Mouse (Mus musculus): Measurements from ENCODE around the gene 9130213A22Rik.

9130213A22Rik gene

DNA sequence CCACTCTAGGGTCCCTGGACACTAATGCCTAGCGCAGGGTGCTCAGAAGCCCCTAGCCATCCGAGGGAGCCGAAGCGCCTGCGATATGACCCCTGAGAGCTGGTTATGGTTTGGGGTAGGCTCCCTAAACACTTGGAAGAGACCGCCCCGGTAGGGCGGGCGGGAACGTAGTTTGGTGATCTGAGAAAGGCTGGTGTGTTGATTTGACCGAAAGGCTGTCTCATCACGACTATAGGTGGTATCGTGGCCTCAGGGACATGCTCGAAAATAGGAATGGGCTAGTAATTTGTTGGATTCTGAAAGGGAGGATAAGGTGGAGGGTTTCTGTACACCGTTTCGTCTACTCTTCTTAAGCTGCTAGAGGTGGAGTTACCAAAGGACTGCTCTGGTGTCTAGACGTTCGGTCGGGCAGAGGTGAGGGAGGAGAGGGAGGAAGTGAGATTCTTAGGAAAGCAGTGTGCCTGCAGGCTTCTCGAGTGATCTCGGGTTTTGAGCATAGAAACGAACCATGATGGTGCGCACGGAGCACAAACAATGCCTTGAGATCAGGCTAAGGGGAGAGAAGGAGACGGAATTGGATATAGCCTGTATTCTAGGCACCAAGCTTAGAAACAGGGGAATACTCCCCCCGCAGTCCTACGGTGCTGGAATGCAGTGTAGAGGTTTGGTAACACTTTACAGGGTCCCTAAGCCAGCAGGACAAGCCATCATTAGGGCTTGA, 26.7 kb downstream of the 9130213A22Rik start:
- intact Hi-C loops (cut with DNase I): loop anchor here (10.0 kb wide), 1 partner anchor 319 kb away; the partner anchor contains the start of gene Kdm6b

- intact Hi-C loops (cut with DNase I): loop anchor here (10.0 kb wide), 1 partner anchor 320 kb away; the partner anchor contains the start of gene Kdm6b
Observed at GRCm38 (mm10) chr11:69094697-69095429, 27.5 kb downstream of the 9130213A22Rik start, which contains the start of gene Per1. Gene Per1, plus strand, starts transcription at chr11:69095217.

GRCm38 (mm10) chr11:69093856-69094255, 28.5 kb downstream of the 9130213A22Rik start:
- intact Hi-C loops (cut with DNase I): loop anchor here (10.0 kb wide), 1 partner anchor 321 kb away; the partner anchor contains the start of gene Kdm6b

- intact Hi-C loops (cut with DNase I): loop anchor here (10.0 kb wide), 1 partner anchor 322 kb away; the partner anchor contains the start of gene Kdm6b
Observed at GRCm38 (mm10) chr11:69092871-69093270, 29.5 kb downstream of the 9130213A22Rik start.

DNA sequence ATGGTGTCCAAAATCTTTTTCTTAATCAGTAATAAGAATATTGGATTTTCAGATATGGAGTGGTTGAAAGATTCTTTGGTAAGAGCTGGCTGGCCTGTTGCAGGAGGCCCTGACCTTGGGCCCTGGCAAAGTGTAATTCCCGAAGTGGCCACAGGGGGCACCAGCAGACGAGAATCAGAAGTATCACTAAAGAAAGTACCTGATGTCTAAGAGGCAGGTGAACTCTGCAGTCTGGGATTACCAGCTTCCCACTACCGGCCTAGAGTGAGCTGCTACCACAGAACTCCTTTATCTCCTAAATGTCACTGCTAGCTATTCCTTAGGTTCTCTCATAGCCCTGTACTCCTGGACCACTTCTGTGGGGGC, 30.0 kb downstream of the 9130213A22Rik start:
- intact Hi-C loops (cut with DNase I): loop anchor here (10.0 kb wide), 1 partner anchor 322 kb away; the partner anchor contains the start of gene Kdm6b

DNA sequence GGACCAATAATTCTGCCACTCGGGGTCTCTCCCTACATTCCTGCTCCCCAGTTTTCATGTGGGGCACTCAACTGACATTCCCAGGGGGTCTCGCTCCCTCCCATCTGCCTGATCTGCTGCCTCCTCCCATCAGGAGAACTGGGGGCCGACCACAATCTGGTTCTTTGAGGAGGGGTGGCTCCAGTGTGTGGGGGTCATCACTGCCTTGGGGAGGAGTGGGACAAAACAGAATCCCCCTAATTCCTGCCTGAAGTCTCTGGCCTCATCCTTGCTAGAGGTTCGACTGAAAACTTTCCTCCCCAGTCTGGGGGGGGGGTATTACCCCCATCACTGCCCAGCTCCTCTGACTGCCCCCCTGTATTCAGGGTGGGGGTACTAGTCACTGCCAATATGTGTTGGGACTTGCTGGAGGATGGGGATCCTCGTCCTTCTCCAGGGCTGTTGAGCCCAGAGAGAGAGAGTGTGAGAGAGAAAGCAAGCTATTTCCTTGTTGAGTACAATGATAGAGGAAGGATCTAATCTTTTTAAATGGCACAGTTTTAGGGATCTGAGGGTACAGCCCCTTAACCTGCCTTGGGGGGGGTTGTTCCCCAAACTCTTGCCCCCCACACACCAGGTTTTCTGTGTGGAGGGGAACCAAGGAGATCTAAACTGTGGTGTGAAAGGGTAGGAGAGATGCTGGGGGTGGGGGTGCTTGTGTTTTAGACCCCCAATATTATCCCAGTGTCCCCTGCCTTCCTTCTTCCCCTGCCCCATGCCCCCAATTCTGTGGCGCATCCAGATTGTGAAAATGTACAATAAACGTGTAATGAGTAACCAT, 30.6 kb downstream of the 9130213A22Rik start:
- intact Hi-C loops (cut with DNase I): loop anchor here (10.0 kb wide), 1 partner anchor 323 kb away; the partner anchor contains the start of gene Kdm6b

GRCm38 (mm10) chr11:69090367-69090766, 32.0 kb downstream of the 9130213A22Rik start:
- intact Hi-C loops (cut with DNase I): loop anchor here (10.0 kb wide), 1 partner anchor 324 kb away; the partner anchor contains the start of gene Kdm6b

DNA sequence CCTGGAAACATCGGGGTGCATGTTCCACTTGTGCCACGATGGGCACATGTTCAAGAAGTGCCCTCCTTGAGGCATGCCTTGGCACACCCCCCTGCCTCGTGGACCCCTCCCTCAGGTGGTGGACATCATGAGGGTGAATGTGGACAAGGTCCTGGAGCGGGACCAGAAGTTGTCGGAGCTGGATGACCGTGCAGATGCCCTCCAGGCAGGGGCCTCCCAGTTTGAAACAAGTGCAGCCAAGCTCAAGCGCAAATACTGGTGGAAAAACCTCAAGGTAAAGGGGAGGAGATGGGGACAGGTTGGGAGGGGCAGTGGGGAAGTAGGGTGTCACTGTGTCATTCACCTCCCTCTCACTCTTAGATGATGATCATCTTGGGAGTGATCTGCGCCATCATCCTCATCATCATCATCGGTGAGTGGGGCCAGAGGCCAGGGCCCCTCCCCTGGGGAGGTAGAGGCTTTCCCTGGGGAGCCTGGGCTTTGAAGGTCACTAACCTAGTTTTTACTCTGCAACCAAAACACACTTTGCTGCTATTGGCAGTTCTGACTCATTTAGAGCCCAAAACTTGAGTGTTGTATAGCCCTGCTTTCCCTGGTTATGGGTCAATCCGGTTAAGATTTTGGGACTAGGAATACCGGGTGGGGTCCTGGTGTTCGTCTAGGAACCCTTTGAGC, 32.6 kb downstream of the 9130213A22Rik start:
- intact Hi-C loops (cut with DNase I): loop anchor here (10.0 kb wide), 1 partner anchor 325 kb away; the partner anchor contains the start of gene Kdm6b

- intact Hi-C loops (cut with DNase I): no loop called here
Observed at GRCm38 (mm10) chr11:69088856-69089615, 33.4 kb downstream of the 9130213A22Rik start.

DNA sequence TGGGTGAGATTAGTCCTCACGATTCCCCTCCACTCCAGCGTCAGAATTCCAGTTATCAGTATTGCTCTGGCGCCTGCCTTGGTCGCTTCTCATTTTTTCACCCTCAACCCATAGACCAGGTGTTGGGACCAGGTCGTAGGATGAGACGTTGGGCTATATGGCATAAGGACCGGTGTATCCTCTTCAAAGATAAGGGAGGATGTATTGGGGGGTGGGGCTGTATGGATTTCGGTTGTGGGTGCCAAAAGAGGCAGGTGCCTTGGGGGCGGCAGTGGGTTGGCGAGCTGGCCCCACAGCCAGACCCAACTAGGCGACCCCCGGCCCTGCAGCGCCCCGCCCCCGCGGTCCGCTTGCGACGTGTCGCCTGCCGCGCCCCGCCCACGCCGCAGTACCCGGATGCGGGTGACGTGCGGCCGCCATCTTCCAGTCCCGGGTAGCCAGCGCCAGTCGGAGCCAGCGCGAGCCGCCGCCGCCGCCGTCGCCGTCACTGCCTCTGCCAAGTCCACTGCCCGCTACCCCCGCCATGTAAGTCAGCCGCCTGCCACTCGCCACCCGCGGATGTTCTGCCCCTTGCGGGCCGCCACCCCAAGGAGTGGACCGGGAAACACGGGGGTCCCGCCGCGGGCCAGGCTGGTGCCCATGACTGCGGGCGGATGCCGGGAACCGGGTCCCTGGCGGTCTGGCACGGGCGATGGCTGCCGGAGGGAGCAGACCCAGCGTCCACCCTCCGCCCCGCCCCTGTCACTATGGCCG, 34.1 kb downstream of the 9130213A22Rik start, which contains the start of gene Vamp2:
Vamp2 (plus strand) TSS at position 388 of the 753 bp plus-strand sequence.
- intact Hi-C loops (cut with DNase I): no loop called here

DNA sequence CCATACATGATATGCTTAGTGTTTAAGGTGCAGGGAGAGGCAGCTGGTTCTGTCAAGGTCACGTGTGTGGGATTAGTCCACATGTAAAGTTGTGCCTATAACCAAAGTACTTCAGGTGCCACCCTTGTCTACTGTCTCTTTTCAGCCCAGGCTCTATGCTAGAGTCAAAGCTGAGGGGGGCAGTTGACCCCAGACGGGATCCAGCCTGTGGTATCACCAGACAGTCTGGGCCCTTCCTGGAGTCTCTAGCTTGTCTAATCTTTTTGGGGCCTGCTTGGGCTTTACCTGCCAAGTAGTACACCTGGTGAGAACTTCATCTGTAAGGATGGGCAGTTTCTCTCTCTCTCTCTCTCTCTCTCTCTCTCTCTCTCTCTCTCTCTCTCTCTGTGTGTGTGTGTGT, 34.8 kb downstream of the 9130213A22Rik start:
- intact Hi-C loops (cut with DNase I): no loop called here

GRCm38 (mm10) chr11:69087082-69087481, 35.3 kb downstream of the 9130213A22Rik start:
- intact Hi-C loops (cut with DNase I): no loop called here

DNA sequence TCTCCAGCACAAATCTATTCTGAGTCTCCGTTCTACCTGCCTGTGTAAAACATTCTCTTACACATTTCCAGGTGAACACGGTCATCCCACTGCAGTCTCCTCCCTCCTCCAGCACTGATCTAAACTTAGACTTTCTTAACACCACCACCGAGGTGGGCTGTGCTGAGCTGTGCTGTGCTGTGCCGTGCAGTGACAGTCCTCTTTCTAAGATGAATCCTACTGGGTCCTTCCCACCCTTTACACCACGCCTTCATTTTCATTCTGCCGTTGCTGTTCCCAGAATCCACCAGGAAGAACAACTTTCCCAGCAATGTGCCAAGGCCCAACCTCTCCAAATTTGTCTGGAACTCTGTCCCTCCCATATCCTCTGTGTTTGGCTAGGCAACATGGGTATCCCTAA, 36.0 kb downstream of the 9130213A22Rik start:
- intact Hi-C loops (cut with DNase I): no loop called here

DNA sequence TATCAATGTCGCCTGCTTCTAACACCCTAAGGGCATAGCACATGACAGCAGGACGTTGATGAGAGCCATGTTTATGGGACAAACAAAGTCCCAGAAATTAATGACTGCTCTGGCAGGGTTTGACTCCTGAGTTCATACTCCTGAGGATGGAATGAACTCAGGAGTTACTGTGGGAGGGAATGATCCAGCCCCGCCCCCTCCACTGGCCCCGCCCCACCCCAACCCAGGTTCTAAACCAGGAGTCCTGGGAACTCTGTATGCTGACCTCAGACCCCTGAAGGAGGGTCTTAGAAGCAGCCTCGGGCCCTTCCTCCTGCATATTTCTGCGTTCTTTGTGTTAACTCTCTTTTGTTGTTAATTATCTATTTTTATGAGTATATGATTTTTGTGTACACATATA, 36.8 kb downstream of the 9130213A22Rik start:
- intact Hi-C loops (cut with DNase I): no loop called here

- intact Hi-C loops (cut with DNase I): no loop called here
Observed at GRCm38 (mm10) chr11:69081613-69082012, 40.8 kb downstream of the 9130213A22Rik start.

DNA sequence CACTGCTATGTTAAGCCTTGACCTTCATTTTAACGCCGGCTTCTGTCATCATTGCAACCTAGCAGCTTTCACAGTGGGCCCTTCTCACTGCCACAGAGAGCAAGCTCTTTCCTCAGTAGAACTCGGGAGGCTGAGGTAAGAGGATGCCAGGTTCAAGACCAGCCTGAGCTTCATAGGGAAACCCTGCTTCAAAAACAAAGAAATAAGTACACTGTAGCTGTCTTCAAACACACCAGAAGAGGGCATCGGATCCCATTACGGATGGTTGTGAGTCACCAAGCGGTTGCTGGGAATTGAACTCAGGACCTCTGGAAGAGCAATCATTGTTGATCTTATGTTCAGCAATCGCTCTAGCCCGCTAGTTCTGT, 41.5 kb downstream of the 9130213A22Rik start:
- intact Hi-C loops (cut with DNase I): no loop called here

- intact Hi-C loops (cut with DNase I): no loop called here
Observed at GRCm38 (mm10) chr11:69080102-69080854, 42.1 kb downstream of the 9130213A22Rik start.

GRCm38 (mm10) chr11:69078805-69079438, 43.5 kb downstream of the 9130213A22Rik start:
- intact Hi-C loops (cut with DNase I): no loop called here

All from adrenal gland (tissue).